Mouse (Mus musculus) liver, embryonic 14.5 days (tissue): ENCODE measurements at regions not wholly inside any gene's neighbourhood (a gene's known extent, or its start where the extent isn't known, plus 50 kb on each side); places are given as distances from the start of the nearest gene placed in this dataset.

ENCODE experiments used
- CTCF ChIP-seq: IDR thresholded peaks from 2 replicates; pipeline ENCODE4 v1.5.1; 2016; ENCODE audit warnings: antibody characterized with exemption, low read depth, control low read depth
- EP300 ChIP-seq: IDR thresholded peaks from 2 replicates; pipeline ENCODE4 v1.6.1; 2016; ENCODE audit warnings: antibody characterized with exemption, low read depth

- TF ChIP-seq CTCF (no peak), EP300 (no peak)
Observed at GRCm38 (mm10) chr15:36355851-36356250, 651.7 kb downstream of the Zfp706 start.
